Mouse (Mus musculus) heart, embryonic 14.5 days (tissue): ENCODE measurements at regions not wholly inside any gene's neighbourhood (a gene's known extent, or its start where the extent isn't known, plus 50 kb on each side); places are given as distances from the start of the nearest gene placed in this dataset.

Experiments used
- ATAC-seq: fragments of 200-750 bp; cut with Nextera tagmentation; 2 replicates; pipeline ENCODE4 v1.8.0; 2017; ENCODE audit warnings: low read depth, moderate TSS enrichment; ENCODE audit not compliant: insufficient number of reproducible peaks, insufficient read depth, low FRiP score
- H3K27ac ChIP-seq, 2 experiments: fragments of 200-500 bp in 1 of 2; fragments of 300-500 bp in 1 of 2; sonication (generic) in 1 of 2; replicated peaks in 1 of 2; 2 replicates each; pipeline ENCODE4 v1.5.1; 2012 to 2014; ENCODE audit warnings: low read depth in 2 of 2, low read length in 2 of 2, control low read depth in 1 of 2, mild to moderate bottlenecking in 1 of 2, mixed read lengths in 1 of 2; ENCODE audit not compliant: control insufficient read depth in 1 of 2, insufficient read depth in 1 of 2
- H3K27me3 ChIP-seq: fragments of 300-500 bp; sonication (generic); 2 replicates; pipeline ENCODE4 v1.6.1; 2014; ENCODE audit warnings: mild to moderate bottlenecking, low read length, control low read depth; ENCODE audit not compliant: control insufficient read depth, insufficient read depth
- H3K36me3 ChIP-seq: fragments of 300-500 bp; sonication (generic); 2 replicates; pipeline ENCODE4 v1.6.1; 2014; ENCODE audit warnings: mild to moderate bottlenecking, control low read depth, low read length, mixed read lengths; ENCODE audit not compliant: control insufficient read depth, insufficient read depth
- H3K4me1 ChIP-seq, 2 experiments: fragments of 200-500 bp in 1 of 2; fragments of 300-500 bp in 1 of 2; sonication (generic) in 1 of 2; 2 replicates each; pipeline ENCODE4 v1.6.1; 2012 to 2014; ENCODE audit warnings: low read length in 2 of 2, control low read depth in 1 of 2, mixed read lengths in 1 of 2; ENCODE audit not compliant: control insufficient read depth in 2 of 2, insufficient read depth in 2 of 2
- H3K4me2 ChIP-seq: fragments of 300-500 bp; sonication (generic); 2 replicates; pipeline ENCODE4 v1.6.1; 2014; ENCODE audit warnings: mild to moderate bottlenecking, low read length
- H3K4me3 ChIP-seq, 2 experiments: fragments of 200-500 bp in 1 of 2; fragments of 300-500 bp in 1 of 2; sonication (generic) in 1 of 2; 2 replicates each; pipeline ENCODE4 v1.5.1; 2012 to 2014; ENCODE audit warnings: low read length in 2 of 2, mild to moderate bottlenecking in 2 of 2, control low read depth in 1 of 2, low read depth in 1 of 2, moderate library complexity in 1 of 2; ENCODE audit not compliant: control insufficient read depth in 1 of 2, insufficient read depth in 1 of 2
- H3K9ac ChIP-seq: fragments of 300-500 bp; sonication (generic); 2 replicates; pipeline ENCODE4 v1.6.1; 2014; ENCODE audit warnings: mild to moderate bottlenecking, low read length
- H3K9me3 ChIP-seq: fragments of 300-500 bp; sonication (generic); 2 replicates; pipeline ENCODE4 v1.6.1; 2016; ENCODE audit warnings: low read length, control low read depth; ENCODE audit not compliant: control insufficient read depth
- WGBS: fragments of 180-500 bp; shearing (Covaris S2); extraction: QIAGEN DNeasy Blood & Tissue Kit; methylation state at CpG from one replicate; pipeline ENCODE4 v1.1.7; 2014; 5-methylcytosine and 5-hydroxymethylcytosine counted together

GRCm38 (mm10) chr3:119494580-119494979 is 289.7 kb downstream of the Ptbp2 start:
- WGBS, result 89% methylated on average over 5 of the region's 5 CpGs
- no peak for ATAC-seq
- no peak overlapping the region for H3K4me2 ChIP-seq

DNA sequence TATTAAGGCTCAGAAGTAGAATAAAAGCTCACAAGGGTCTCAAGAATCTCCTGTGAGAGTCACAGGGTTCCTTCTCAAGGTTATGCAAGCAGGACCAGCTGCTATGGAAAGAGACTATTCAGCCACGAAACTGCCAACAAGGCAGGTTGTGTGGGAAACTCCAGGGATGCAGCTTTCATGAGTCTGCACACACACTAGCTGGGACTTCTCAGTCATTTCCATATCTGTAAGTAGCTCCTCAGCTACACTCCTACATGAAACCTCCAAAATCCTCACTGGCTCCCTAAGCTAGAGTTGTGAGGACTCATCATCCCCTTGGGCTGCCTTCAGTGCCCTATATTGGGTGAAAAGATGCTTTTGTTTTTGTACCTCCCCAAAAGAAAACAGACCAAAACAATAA is 291.6 kb downstream of the Ptbp2 start:
- H3K36me3 ChIP-seq, result no peaks in the 10 kb centered on the region
- H3K4me2 ChIP-seq, result no peak overlapping the region
- H3K4me3 ChIP-seq, result no peak overlapping the region
- H3K27me3 ChIP-seq, result no peaks in the 10 kb centered on the region
- no peaks in the 10 kb centered on the region for H3K9me3 ChIP-seq
- whole genome bisulfite sequencing, result 93% methylated on average over 1 of the region's 1 CpGs
- no peak overlapping the region for H3K27ac ChIP-seq
- ATAC-seq, result no peak
- H3K4me1 ChIP-seq, result no peaks in the 10 kb centered on the region
- no peak overlapping the region for H3K9ac ChIP-seq

More at GRCm38 (mm10) chr3:119494580-119494979, 289.7 kb downstream of the Ptbp2 start:
- no peak overlapping the region for H3K9ac ChIP-seq
- no peak overlapping the region for H3K27ac ChIP-seq
- H3K36me3 ChIP-seq, result no peaks in the 10 kb centered on the region
- H3K9me3 ChIP-seq, result no peaks in the 10 kb centered on the region
- H3K4me1 ChIP-seq, result peaks cover 2 to 8% of the 10 kb centered on the region in 2 experiments; a peak in 2 of 4 replicates
- no peak overlapping the region for H3K4me3 ChIP-seq
- no peaks in the 10 kb centered on the region for H3K27me3 ChIP-seq

- no peaks in the 10 kb centered on the region for H3K36me3 ChIP-seq
- no peaks in the 10 kb centered on the region for H3K27me3 ChIP-seq
- H3K9ac ChIP-seq, result no peak overlapping the region
- H3K4me2 ChIP-seq, result no peak overlapping the region
- H3K4me3 ChIP-seq, result no peak overlapping the region
- no peaks in the 10 kb centered on the region for H3K4me1 ChIP-seq
- H3K9me3 ChIP-seq, result 0 out of 2 replicates have a peak, but pooled peaks cover 5% of the 10 kb centered on the region
- no peak overlapping the region for H3K27ac ChIP-seq
- ATAC-seq, result no peak
Measured at GRCm38 (mm10) chr3:119489336-119489735, 294.9 kb downstream of the Ptbp2 start.
